Mouse (Mus musculus): ENCODE measurements at regions not wholly inside any gene's neighbourhood (a gene's known extent, or its start where the extent isn't known, plus 50 kb on each side); places are given as distances from the start of the nearest gene placed in this dataset.

- H3K27ac ChIP-seq (ENCODE audit: control insufficient read depth, insufficient read depth, low read length): no peak overlapping the region
- DNase-seq: no peak
- H3K36me3 ChIP-seq (ENCODE audit: control insufficient read depth, insufficient read depth, low read length): no peaks in the 10 kb centered on the region
- no peak overlapping the region for H3K4me3 ChIP-seq (ENCODE audit: control insufficient read depth, insufficient read depth, low read length)
- H3K4me1 ChIP-seq (replicated peaks; ENCODE audit: control insufficient read depth, insufficient read depth, low read length): no peaks in the 10 kb centered on the region
- TF ChIP-seq CTCF (IDR thresholded peaks at IDR 0.05; ENCODE audit: borderline replicate concordance, control insufficient read depth, extremely low read depth, insufficient read depth, low read length, poor library complexity): no peak
- no peak for TF ChIP-seq POLR2A (IDR thresholded peaks at IDR 0.05; ENCODE audit: control insufficient read depth, extremely low read depth, insufficient read depth, low read length, poor library complexity)
- H3K27me3 ChIP-seq (ENCODE audit: control insufficient read depth, insufficient read depth, low read length): no peaks in the 10 kb centered on the region
These were observed 2629.5 kb upstream of the Gm7489 start for GRCm38 (mm10) chr15:51255203-51255615.

DNA sequence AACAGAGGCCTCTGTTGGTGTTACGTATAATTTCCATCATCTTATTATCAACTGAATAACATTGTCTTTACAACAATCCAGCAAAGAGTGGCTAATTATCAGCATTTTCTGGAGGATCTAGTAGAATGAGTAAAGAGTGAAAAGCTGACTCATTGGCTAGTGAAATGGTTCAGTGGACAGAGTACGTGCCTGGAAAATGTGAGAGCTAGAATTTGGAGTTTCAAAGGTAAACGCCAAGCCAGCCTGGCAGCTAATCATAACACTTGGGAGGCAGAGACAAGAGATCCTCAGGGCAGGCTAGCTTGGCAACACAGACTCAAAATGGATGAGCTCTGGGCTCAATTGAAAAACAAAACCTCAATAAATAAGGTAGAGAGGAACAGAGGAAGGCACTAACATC, 2628.0 kb upstream of the Gm7489 start:
- no peaks in the 10 kb centered on the region for H3K4me1 ChIP-seq (replicated peaks; ENCODE audit: control insufficient read depth, insufficient read depth, low read length)
- H3K27ac ChIP-seq (ENCODE audit: control insufficient read depth, insufficient read depth, low read length): no peak overlapping the region
- H3K4me3 ChIP-seq (ENCODE audit: control insufficient read depth, insufficient read depth, low read length): no peak overlapping the region
- H3K27me3 ChIP-seq (ENCODE audit: control insufficient read depth, insufficient read depth, low read length): no peaks in the 10 kb centered on the region
- 95% methylated on average over 3 of the region's 3 CpGs for WGBS
- H3K36me3 ChIP-seq (ENCODE audit: control insufficient read depth, insufficient read depth, low read length): no peaks in the 10 kb centered on the region
- DNase-seq: no peak
- TF ChIP-seq POLR2A (IDR thresholded peaks at IDR 0.05; ENCODE audit: control insufficient read depth, extremely low read depth, insufficient read depth, low read length, poor library complexity) (no peak), CTCF (IDR thresholded peaks at IDR 0.05; ENCODE audit: borderline replicate concordance, control insufficient read depth, extremely low read depth, insufficient read depth, low read length, poor library complexity) (no peak)

- no peak for TF ChIP-seq POLR2A (IDR thresholded peaks at IDR 0.05; ENCODE audit: control insufficient read depth, extremely low read depth, insufficient read depth, low read length, poor library complexity)
- no peak for TF ChIP-seq CTCF (IDR thresholded peaks at IDR 0.05; ENCODE audit: borderline replicate concordance, control insufficient read depth, extremely low read depth, insufficient read depth, low read length, poor library complexity)
- Histone ChIP-seq H3K4me1 (replicated peaks; ENCODE audit: control insufficient read depth, insufficient read depth, low read length) (no peaks in the 10 kb centered on the region), H3K4me3 (ENCODE audit: control insufficient read depth, insufficient read depth, low read length) (no peak overlapping the region), H3K27me3 (ENCODE audit: control insufficient read depth, insufficient read depth, low read length) (no peaks in the 10 kb centered on the region), H3K36me3 (ENCODE audit: control insufficient read depth, insufficient read depth, low read length) (no peaks in the 10 kb centered on the region), H3K27ac (ENCODE audit: control insufficient read depth, insufficient read depth, low read length) (no peak overlapping the region)
- no peak for DNase-seq
- WGBS: 94% methylated on average over 5 of the region's 5 CpGs
These were observed 2620.0 kb upstream of the Gm7489 start for GRCm38 (mm10) chr15:51264599-51265163.

GRCm38 (mm10) chr15:51265971-51266370, 2618.7 kb upstream of the Gm7489 start:
- Histone ChIP-seq H3K36me3 (ENCODE audit: control insufficient read depth, insufficient read depth, low read length) (no peaks in the 10 kb centered on the region), H3K27me3 (ENCODE audit: control insufficient read depth, insufficient read depth, low read length) (no peaks in the 10 kb centered on the region), H3K4me3 (ENCODE audit: control insufficient read depth, insufficient read depth, low read length) (no peak overlapping the region), H3K4me1 (replicated peaks; ENCODE audit: control insufficient read depth, insufficient read depth, low read length) (no peaks in the 10 kb centered on the region), H3K27ac (ENCODE audit: control insufficient read depth, insufficient read depth, low read length) (no peak overlapping the region)
- DNase-seq: no peak
- 80% methylated on average over 1 of the region's 1 CpGs for WGBS
- TF ChIP-seq POLR2A (IDR thresholded peaks at IDR 0.05; ENCODE audit: control insufficient read depth, extremely low read depth, insufficient read depth, low read length, poor library complexity): no peak
- no peak for TF ChIP-seq CTCF (IDR thresholded peaks at IDR 0.05; ENCODE audit: borderline replicate concordance, control insufficient read depth, extremely low read depth, insufficient read depth, low read length, poor library complexity)

- WGBS: 91% methylated on average over 9 of the region's 9 CpGs
- no peaks in the 10 kb centered on the region for H3K4me1 ChIP-seq (replicated peaks; ENCODE audit: control insufficient read depth, insufficient read depth, low read length)
- H3K36me3 ChIP-seq (ENCODE audit: control insufficient read depth, insufficient read depth, low read length): no peaks in the 10 kb centered on the region
- no peak overlapping the region for H3K4me3 ChIP-seq (ENCODE audit: control insufficient read depth, insufficient read depth, low read length)
- H3K27ac ChIP-seq (ENCODE audit: control insufficient read depth, insufficient read depth, low read length): no peak overlapping the region
- TF ChIP-seq CTCF (IDR thresholded peaks at IDR 0.05; ENCODE audit: borderline replicate concordance, control insufficient read depth, extremely low read depth, insufficient read depth, low read length, poor library complexity): no peak
- no peak for TF ChIP-seq POLR2A (IDR thresholded peaks at IDR 0.05; ENCODE audit: control insufficient read depth, extremely low read depth, insufficient read depth, low read length, poor library complexity)
- no peak for DNase-seq
- no peaks in the 10 kb centered on the region for H3K27me3 ChIP-seq (ENCODE audit: control insufficient read depth, insufficient read depth, low read length)
These were observed 2612.9 kb upstream of the Gm7489 start for GRCm38 (mm10) chr15:51271632-51272312.

DNA sequence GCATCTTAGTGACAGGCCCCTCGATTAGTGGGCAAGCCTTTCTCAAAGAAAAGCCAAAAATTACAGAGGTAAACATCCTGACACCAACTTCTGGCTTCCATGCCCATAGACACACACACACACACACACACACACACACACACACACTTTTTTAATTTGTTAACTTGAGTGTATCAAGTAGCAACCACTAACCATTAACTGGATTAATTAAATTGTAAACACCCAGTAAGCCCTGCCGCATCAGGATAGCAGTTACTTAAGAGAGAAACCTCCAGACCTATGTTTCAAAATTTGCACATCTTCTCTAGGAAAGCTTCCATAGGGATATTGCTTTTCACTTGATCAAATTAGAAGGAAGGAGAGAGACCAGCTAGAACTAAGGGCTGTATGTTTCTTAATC, 2599.4 kb upstream of the Gm7489 start:
- H3K27ac ChIP-seq (ENCODE audit: control insufficient read depth, insufficient read depth, low read length): no peak overlapping the region
- WGBS: 96% methylated on average over 2 of the region's 2 CpGs
- no peaks in the 10 kb centered on the region for H3K36me3 ChIP-seq (ENCODE audit: control insufficient read depth, insufficient read depth, low read length)
- no peak for DNase-seq
- H3K4me1 ChIP-seq (replicated peaks; ENCODE audit: control insufficient read depth, insufficient read depth, low read length): no peaks in the 10 kb centered on the region
- no peak overlapping the region for H3K4me3 ChIP-seq (ENCODE audit: control insufficient read depth, insufficient read depth, low read length)
- TF ChIP-seq CTCF (IDR thresholded peaks at IDR 0.05; ENCODE audit: borderline replicate concordance, control insufficient read depth, extremely low read depth, insufficient read depth, low read length, poor library complexity) (no peak), POLR2A (IDR thresholded peaks at IDR 0.05; ENCODE audit: control insufficient read depth, extremely low read depth, insufficient read depth, low read length, poor library complexity) (no peak)
- no peaks in the 10 kb centered on the region for H3K27me3 ChIP-seq (ENCODE audit: control insufficient read depth, insufficient read depth, low read length)

All from thymus, adult 2 months (tissue).